Mouse (Mus musculus) spleen, postnatal 36 days (tissue): Measurements from ENCODE around the gene Pgp.
"Not testable (repeated sequence)": the region's sequence is repeated elsewhere in the genome, so short reads cannot be mapped to it uniquely, and the experiment has no call there.

ENCODE experiments used
- DNase-seq, 2 experiments: peaks; one replicate each; pipeline ENCODE4 v3.0.0; 2022; ENCODE audit warnings: low spot score in 2 of 2, mixed read lengths in 1 of 2

Gene Pgp

GRCm38 (mm10) chr17:24455523-24456206 lies 14.5 kb upstream of the Pgp start:
- DNase-seq = not testable (repeated sequence)

GRCm38 (mm10) chr17:24461580-24461979 lies 8.6 kb upstream of the Pgp start:
- no peak for DNase-seq

GRCm38 (mm10) chr17:24462932-24463331 lies 7.3 kb upstream of the Pgp start:
- no peak for DNase-seq

- DNase-seq = no peak
These were observed 6.6 kb upstream of the Pgp start for GRCm38 (mm10) chr17:24463374-24464133.

- no peak for DNase-seq
These were observed 1.5 kb upstream of the Pgp start for GRCm38 (mm10) chr17:24468636-24469246.

GRCm38 (mm10) chr17:24469336-24469909 lies 769 bp upstream of the Pgp start:
- DNase-seq = no peak

GRCm38 (mm10) chr17:24470701-24471527 lies 722 bp downstream of the Pgp start:
- DNase-seq = peak in 1 of 2 experiments; percentile 31

- no peak for DNase-seq
These were observed 2.3 kb downstream of the Pgp start for GRCm38 (mm10) chr17:24472512-24472911.

GRCm38 (mm10) chr17:24473612-24474275 lies 3.6 kb downstream of the Pgp start, which contains the start of gene Bricd5:
TSS of gene Bricd5 (plus strand) at chr17:24473884.
- DNase-seq = no peak

GRCm38 (mm10) chr17:24474557-24474956 lies 4.4 kb downstream of the Pgp start:
- DNase-seq = no peak

GRCm38 (mm10) chr17:24475586-24475985 lies 5.4 kb downstream of the Pgp start:
- DNase-seq = no peak

- DNase-seq = no peak
These were observed 6.0 kb downstream of the Pgp start for GRCm38 (mm10) chr17:24476022-24476776.

GRCm38 (mm10) chr17:24477053-24477984 lies 7.1 kb downstream of the Pgp start:
- no peak for DNase-seq

GRCm38 (mm10) chr17:24477985-24478600 lies 7.9 kb downstream of the Pgp start:
- DNase-seq = no peak

- DNase-seq = peak; percentile 94 to 96
These were observed 8.6 kb downstream of the Pgp start, which contains the start of gene Mlst8 for GRCm38 (mm10) chr17:24478663-24479380. TSS of gene Mlst8 (minus strand) at chr17:24479078.

- DNase-seq = no peak
These were observed 9.2 kb downstream of the Pgp start for GRCm38 (mm10) chr17:24479431-24479830.

- no peak for DNase-seq
These were observed 10.1 kb downstream of the Pgp start for GRCm38 (mm10) chr17:24480201-24480826.
